Mouse (Mus musculus) midbrain, embryonic 10.5 days (tissue): ENCODE data around the gene Lrp3. TPM values are rescaled to one million over a fixed set of nuclear protein-coding genes. Genes with fewer than 3 reads are reported as not detected.
"Not testable (repeated sequence)": the region's sequence is repeated elsewhere in the genome, so short reads cannot be mapped to it uniquely, and the experiment has no call there.

ENCODE experiments used
- DNase-seq: peaks from one replicate; pipeline ENCODE4 v3.0.0-alpha.2; 2017; ENCODE audit warnings: low spot score
- H3K27ac ChIP-seq: fragments of 300-500 bp; sonication (generic); replicated peaks from 2 replicates; pipeline ENCODE4 v1.5.1; 2016; ENCODE audit warnings: mild to moderate bottlenecking
- H3K27me3 ChIP-seq: fragments of 300-500 bp; sonication (generic); 2 replicates; pipeline ENCODE4 v1.6.1; 2016; ENCODE audit warnings: low read depth, mild to moderate bottlenecking; ENCODE audit not compliant: poor library complexity, severe bottlenecking
- H3K36me3 ChIP-seq: fragments of 300-500 bp; sonication (generic); 2 replicates; pipeline ENCODE4 v1.6.1; 2016; ENCODE audit warnings: mild to moderate bottlenecking, moderate library complexity
- H3K4me1 ChIP-seq: fragments of 300-500 bp; sonication (generic); 2 replicates; pipeline ENCODE4 v1.6.1; 2016
- H3K4me3 ChIP-seq: fragments of 300-500 bp; sonication (generic); 2 replicates; pipeline ENCODE4 v1.5.1; 2016; ENCODE audit warnings: mild to moderate bottlenecking, moderate library complexity
- H3K9me3 ChIP-seq: fragments of 300-500 bp; sonication (generic); replicated peaks from 2 replicates; pipeline ENCODE4 v1.6.1; 2016; ENCODE audit warnings: mild to moderate bottlenecking
- WGBS: fragments of 180-500 bp; shearing (Covaris S2); methylation state at CpG from one replicate; pipeline ENCODE4 v1.1.7; 2016; 5-methylcytosine and 5-hydroxymethylcytosine counted together
- polyA plus RNA-seq: library from polyadenylated mRNA; unstranded; fragments of >200 nt; fragmentation: Nextera tagmentation; extraction: Ambion mirVana; gene quantifications from 2 replicates; pipeline ENCODE4 v1.2.1, GENCODE M21; 2016

Lrp3 gene
- polyA plus RNA-seq: 11.9 and 13.5 TPM in 2 replicates

DNA sequence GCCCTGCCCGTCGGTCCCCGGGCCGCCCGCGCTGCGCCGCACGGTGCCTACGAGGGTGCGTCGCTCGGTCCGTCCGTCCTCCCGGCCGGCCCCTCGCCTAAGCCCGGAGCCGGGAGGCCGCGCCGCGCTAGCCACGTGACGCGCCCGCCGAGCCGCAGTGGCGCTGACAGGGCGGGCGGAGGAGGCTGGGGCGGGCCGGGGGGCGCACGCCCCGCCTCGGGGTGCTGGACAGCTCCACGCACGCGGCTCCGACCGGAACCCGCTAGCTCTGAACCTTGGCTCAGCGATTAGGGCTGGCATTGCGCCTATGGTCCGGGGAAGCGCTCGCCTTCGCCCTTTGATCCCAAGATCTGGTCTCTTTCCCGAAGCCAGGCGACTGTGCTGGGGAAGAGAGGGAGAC lies at the start of gene Lrp3:
Lrp3 (minus strand) TSS at position 274 of the 400 bp plus-strand sequence.
- WGBS: under 1% methylated on average over 53 of the region's 53 CpGs
- Histone ChIP-seq H3K4me1 (peaks cover 33% of the 10 kb centered on the region), H3K36me3 (peaks cover 33% of the 10 kb centered on the region), H3K9me3 (no peaks in the 10 kb centered on the region), H3K27ac (peak within 1 kb of the TSS; percentile 96), H3K27me3 (peaks cover 15% of the 10 kb centered on the region), H3K4me3 (peak within 1 kb of the TSS; percentile 90)
- DNase-seq: peak; percentile 77

- H3K4me3 ChIP-seq: no peak overlapping the region
- H3K27ac ChIP-seq: no peak overlapping the region
- peak; percentile 58 for DNase-seq
- WGBS: 9% methylated on average over 7 of the region's 7 CpGs
- H3K27me3 ChIP-seq: no peaks in the 10 kb centered on the region
- H3K4me1 ChIP-seq: peaks cover 7% of the 10 kb centered on the region
- H3K9me3 ChIP-seq: no peaks in the 10 kb centered on the region; the same call in 1 of the 2 replicates
- H3K36me3 ChIP-seq: no peaks in the 10 kb centered on the region
These were observed 49.4 kb upstream of the Lrp3 start for GRCm38 (mm10) chr7:35264746-35265145.

GRCm38 (mm10) chr7:35263595-35264489 lies 48.5 kb upstream of the Lrp3 start:
- no peaks in the 10 kb centered on the region for H3K4me1 ChIP-seq
- H3K4me3 ChIP-seq: no peak overlapping the region
- peaks cover 3% of the 10 kb centered on the region; the same call in 1 of the 2 replicates for H3K9me3 ChIP-seq
- no peak overlapping the region for H3K27ac ChIP-seq
- H3K27me3 ChIP-seq: no peaks in the 10 kb centered on the region
- DNase-seq: no peak
- H3K36me3 ChIP-seq: no peaks in the 10 kb centered on the region
- WGBS: 84% methylated on average over 15 of the region's 15 CpGs

- H3K4me3 ChIP-seq: no peak overlapping the region
- H3K27me3 ChIP-seq: no peaks in the 10 kb centered on the region
- no peaks in the 10 kb centered on the region for H3K4me1 ChIP-seq
- 0 out of 2 replicates have a peak, but pooled peaks cover 3% of the 10 kb centered on the region for H3K9me3 ChIP-seq
- WGBS: 86% methylated on average over 8 of the region's 8 CpGs
- no peak overlapping the region for H3K27ac ChIP-seq
- DNase-seq: no peak
- no peaks in the 10 kb centered on the region for H3K36me3 ChIP-seq
These were observed 44.1 kb upstream of the Lrp3 start for GRCm38 (mm10) chr7:35259384-35259783.

DNA sequence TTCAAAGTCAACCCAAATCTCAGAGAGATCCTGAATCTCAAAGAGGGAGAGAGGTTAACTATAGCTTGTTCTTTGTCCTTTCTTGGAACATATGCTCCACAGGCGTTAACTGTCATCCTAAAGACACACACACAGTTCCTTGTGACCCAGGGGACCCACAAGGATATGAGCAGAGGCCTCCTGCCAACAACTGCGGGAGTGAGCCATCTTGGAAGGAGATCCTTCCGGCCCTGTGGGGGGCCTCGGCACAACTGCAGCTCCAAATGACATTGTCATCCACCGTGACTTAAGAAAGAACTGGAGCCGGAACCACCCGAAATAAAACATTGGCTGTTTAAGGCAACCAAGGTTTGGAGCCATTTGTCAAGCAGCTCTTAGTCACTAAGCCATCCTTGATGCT lies 43.0 kb upstream of the Lrp3 start:
- 74% methylated on average over 7 of the region's 7 CpGs for WGBS
- Histone ChIP-seq H3K36me3 (no peaks in the 10 kb centered on the region), H3K9me3 (0 out of 2 replicates have a peak, but pooled peaks cover 3% of the 10 kb centered on the region), H3K27me3 (no peaks in the 10 kb centered on the region), H3K27ac (no peak overlapping the region), H3K4me1 (no peaks in the 10 kb centered on the region), H3K4me3 (no peak overlapping the region)
- DNase-seq: no peak

DNA sequence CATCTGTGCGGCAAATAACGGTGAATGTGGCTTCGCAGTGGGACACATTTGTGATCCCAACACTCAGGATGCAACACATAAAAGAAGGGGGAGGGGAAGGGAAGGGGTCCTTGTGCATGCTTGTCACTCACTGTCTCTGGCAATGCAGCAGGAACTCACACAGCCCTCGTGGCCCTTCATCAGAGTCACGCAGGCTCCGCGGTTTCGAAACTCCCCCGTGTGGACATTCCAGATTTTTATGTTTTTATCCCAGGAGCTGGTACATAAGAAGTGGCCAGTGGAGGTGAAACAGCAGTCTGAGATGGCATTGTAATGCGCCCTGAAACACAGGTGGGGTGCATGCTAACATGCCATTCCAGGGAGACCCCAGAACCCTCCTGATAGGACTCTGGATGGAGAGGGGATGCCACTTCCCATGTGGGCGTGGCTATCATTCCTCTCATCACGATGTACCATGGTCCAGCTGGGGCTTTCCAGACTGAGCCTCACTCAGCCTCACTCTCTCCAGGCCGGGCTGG lies 36.8 kb upstream of the Lrp3 start:
- Histone ChIP-seq H3K4me3 (peak overlapping the region; percentile 44), H3K36me3 (no peaks in the 10 kb centered on the region), H3K27me3 (no peaks in the 10 kb centered on the region), H3K9me3 (no peaks in the 10 kb centered on the region), H3K4me1 (peaks cover 9% of the 10 kb centered on the region), H3K27ac (peak overlapping the region; percentile 55)
- DNase-seq: peak; percentile 52
- WGBS: 10% methylated on average over 13 of the region's 13 CpGs

- H3K36me3 ChIP-seq, H3K9me3 ChIP-seq, H3K27me3 ChIP-seq, H3K4me3 ChIP-seq, DNase-seq, H3K27ac ChIP-seq: not testable (repeated sequence)
- H3K4me1 ChIP-seq: peaks cover 16% of the 10 kb centered on the region
- WGBS: 77% methylated on average over 3 of the region's 3 CpGs
These were observed 22.6 kb upstream of the Lrp3 start for GRCm38 (mm10) chr7:35237935-35238334.

DNA sequence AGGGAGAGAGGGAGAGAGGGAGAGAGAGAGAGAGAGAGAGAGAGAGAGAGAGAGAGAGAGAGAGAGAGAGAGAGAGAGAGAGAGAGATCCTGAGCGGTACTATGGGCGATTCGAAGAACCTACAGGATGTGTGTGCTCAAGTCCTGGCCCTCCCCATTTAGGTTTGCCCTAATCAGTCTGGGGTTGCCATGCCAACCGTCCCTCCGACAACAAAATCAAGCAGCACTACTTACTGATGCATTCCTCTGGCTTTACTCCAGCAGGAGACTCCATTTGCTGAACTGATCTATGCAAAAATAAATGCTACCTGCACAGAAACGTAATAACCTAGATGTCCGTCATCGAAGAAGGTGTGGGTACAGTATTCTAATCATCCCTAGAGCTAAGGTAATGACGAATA lies 20.0 kb upstream of the Lrp3 start:
- peak overlapping the region; percentile 69 for H3K4me3 ChIP-seq
- no peaks in the 10 kb centered on the region for H3K36me3 ChIP-seq
- 17% methylated on average over 9 of the region's 9 CpGs for WGBS

GRCm38 (mm10) chr7:35234361-35235245 lies 19.3 kb upstream of the Lrp3 start:
- under 1% methylated on average over 45 of the region's 45 CpGs for WGBS
- H3K4me3 ChIP-seq: peak overlapping the region; percentile 69
- peak overlapping the region; percentile 89 for H3K27ac ChIP-seq
- no peaks in the 10 kb centered on the region for H3K36me3 ChIP-seq
- DNase-seq: peak; percentile 98
- H3K4me1 ChIP-seq: peaks cover 18% of the 10 kb centered on the region
- peaks cover 7% of the 10 kb centered on the region; the same call in 1 of the 2 replicates for H3K9me3 ChIP-seq
- no peaks in the 10 kb centered on the region for H3K27me3 ChIP-seq

More for the DNA sequence above, 20.0 kb upstream of the Lrp3 start:
- DNase-seq: peak; percentile 73
- Histone ChIP-seq H3K9me3 (peaks cover 7% of the 10 kb centered on the region; the same call in 1 of the 2 replicates), H3K27me3 (no peaks in the 10 kb centered on the region), H3K4me1 (peaks cover 18% of the 10 kb centered on the region), H3K27ac (peak overlapping the region; percentile 89)

GRCm38 (mm10) chr7:35233861-35234260 lies 18.6 kb upstream of the Lrp3 start:
- Histone ChIP-seq H3K36me3 (no peaks in the 10 kb centered on the region), H3K4me3 (peak overlapping the region; percentile 69), H3K4me1 (peaks cover 18% of the 10 kb centered on the region), H3K9me3 (peaks cover 7% of the 10 kb centered on the region; the same call in 1 of the 2 replicates), H3K27me3 (no peaks in the 10 kb centered on the region), H3K27ac (peak overlapping the region; percentile 89)
- DNase-seq: no peak
- 45% methylated on average over 12 of the region's 12 CpGs for WGBS

DNA sequence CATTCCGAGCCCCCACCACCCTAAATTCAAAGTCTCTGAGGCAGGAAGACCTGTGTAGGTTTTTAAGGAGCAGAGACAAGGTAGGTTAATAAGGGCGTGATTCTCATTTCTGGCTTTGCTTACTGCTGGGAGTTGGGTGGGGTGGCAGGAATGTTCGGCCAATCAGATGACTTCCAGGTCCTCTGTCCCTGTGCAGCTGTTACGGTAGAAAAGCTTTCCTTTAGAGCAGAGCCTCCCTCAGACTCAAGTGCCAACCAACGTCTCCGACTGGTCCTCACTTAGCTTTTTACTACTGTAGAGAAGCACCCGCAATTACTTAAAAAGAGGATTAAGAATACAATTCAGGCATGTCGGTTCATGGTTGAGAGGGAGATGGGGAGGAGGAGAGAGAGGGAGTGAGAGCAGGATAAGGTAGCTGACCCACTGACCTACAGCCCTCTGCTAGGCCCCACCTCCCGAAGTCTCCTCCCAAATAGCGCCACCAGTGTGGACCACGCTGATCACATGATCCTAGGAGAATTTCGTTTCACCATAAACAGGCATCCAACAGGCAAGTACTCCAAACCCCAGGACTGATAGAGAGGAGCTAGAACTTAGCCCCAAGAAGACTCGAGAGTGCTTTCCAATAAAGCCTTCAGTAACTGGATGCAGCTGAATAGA lies 17.6 kb upstream of the Lrp3 start:
- no peak overlapping the region; the same call in 1 of the 2 replicates for H3K27ac ChIP-seq
- no peaks in the 10 kb centered on the region for H3K27me3 ChIP-seq
- 0 out of 2 replicates have a peak overlapping the region, but pooled peaks have one; percentile 5 for H3K4me3 ChIP-seq
- 26% methylated on average over 13 of the region's 13 CpGs for WGBS
- DNase-seq: peak; percentile 27
- H3K36me3 ChIP-seq: no peaks in the 10 kb centered on the region
- peaks cover 18% of the 10 kb centered on the region for H3K4me1 ChIP-seq
- peaks cover 7% of the 10 kb centered on the region; the same call in 1 of the 2 replicates for H3K9me3 ChIP-seq

GRCm38 (mm10) chr7:35230333-35230732 lies 15.0 kb upstream of the Lrp3 start:
- H3K27me3 ChIP-seq: no peaks in the 10 kb centered on the region
- H3K9me3 ChIP-seq: peaks cover 7% of the 10 kb centered on the region; the same call in 1 of the 2 replicates
- peak; percentile 27 for DNase-seq
- peaks cover 12% of the 10 kb centered on the region for H3K4me1 ChIP-seq
- WGBS: 68% methylated on average over 3 of the region's 3 CpGs
- H3K4me3 ChIP-seq: no peak overlapping the region
- no peaks in the 10 kb centered on the region for H3K36me3 ChIP-seq
- no peak overlapping the region for H3K27ac ChIP-seq
